Mouse (Mus musculus) stomach, postnatal 0 days (tissue): ENCODE measurements around the gene Zbtb42. TPM values are rescaled to one million over a fixed set of nuclear protein-coding genes. Genes with fewer than 3 reads are reported as not detected.

ENCODE experiments used
- ATAC-seq: fragments of 200-750 bp; cut with Nextera tagmentation; 2 replicates; pipeline ENCODE4 v1.8.0; 2017; ENCODE audit not compliant: low FRiP score, low TSS enrichment
- DNase-seq: peaks from one replicate; pipeline ENCODE4 v3.0.0-alpha.2; 2016; ENCODE audit warnings: low spot score
- H3K27ac ChIP-seq: fragments of 300-500 bp; sonication (generic); replicated peaks from 2 replicates; pipeline ENCODE4 v1.5.1; 2014; ENCODE audit warnings: mild to moderate bottlenecking, control low read depth
- H3K27me3 ChIP-seq: fragments of 300-500 bp; sonication (generic); 2 replicates; pipeline ENCODE4 v1.6.1; 2014; ENCODE audit warnings: low read length; ENCODE audit not compliant: control insufficient read depth, insufficient read depth
- H3K36me3 ChIP-seq: fragments of 300-500 bp; sonication (generic); 2 replicates; pipeline ENCODE4 v1.6.1; 2014; ENCODE audit warnings: low read length, mixed read lengths; ENCODE audit not compliant: control insufficient read depth, insufficient read depth
- H3K4me1 ChIP-seq: fragments of 300-500 bp; sonication (generic); replicated peaks from 2 replicates; pipeline ENCODE4 v1.6.1; 2014; ENCODE audit warnings: antibody characterized with exemption; ENCODE audit not compliant: control insufficient read depth, insufficient read depth
- H3K4me2 ChIP-seq: fragments of 300-500 bp; sonication (generic); replicated peaks from 2 replicates; pipeline ENCODE4 v1.6.1; 2014; ENCODE audit warnings: low read depth, mild to moderate bottlenecking, control low read depth, moderate library complexity
- H3K4me3 ChIP-seq: fragments of 300-500 bp; sonication (generic); 2 replicates; pipeline ENCODE4 v1.5.1; 2014; ENCODE audit warnings: low read depth, low read length, control low read depth
- H3K9ac ChIP-seq: fragments of 300-500 bp; sonication (generic); 2 replicates; pipeline ENCODE4 v1.6.1; 2014; ENCODE audit warnings: mild to moderate bottlenecking, low read length, control low read depth, mixed read lengths
- H3K9me3 ChIP-seq: fragments of 300-500 bp; sonication (generic); 2 replicates; pipeline ENCODE4 v1.6.1; 2016; ENCODE audit warnings: low read length; ENCODE audit not compliant: control insufficient read depth
- CTCF ChIP-seq: IDR thresholded peaks from 2 replicates; pipeline ENCODE4 v1.5.1; 2016; ENCODE audit warnings: antibody characterized with exemption, low read depth, mild to moderate bottlenecking, moderate library complexity
- EP300 ChIP-seq: optimal IDR thresholded peaks from 2 replicates; pipeline ENCODE3; 2016; ENCODE audit warnings: antibody characterized with exemption
- WGBS: fragments of 180-500 bp; shearing (Covaris S2); extraction: QIAGEN DNeasy Blood & Tissue Kit; methylation state at CpG from one replicate; pipeline ENCODE4 v1.1.7; 2014; 5-methylcytosine and 5-hydroxymethylcytosine counted together
- polyA plus RNA-seq: library from polyadenylated mRNA; unstranded; fragments of >200 nt; fragmentation: Nextera tagmentation; extraction: Ambion mirVana; gene quantifications from 2 replicates; pipeline ENCODE4 v1.2.1, GENCODE M21; 2015

Gene Zbtb42
- polyA plus RNA-seq, 1 experiment from 2014 or later = 12.1 TPM

DNA sequence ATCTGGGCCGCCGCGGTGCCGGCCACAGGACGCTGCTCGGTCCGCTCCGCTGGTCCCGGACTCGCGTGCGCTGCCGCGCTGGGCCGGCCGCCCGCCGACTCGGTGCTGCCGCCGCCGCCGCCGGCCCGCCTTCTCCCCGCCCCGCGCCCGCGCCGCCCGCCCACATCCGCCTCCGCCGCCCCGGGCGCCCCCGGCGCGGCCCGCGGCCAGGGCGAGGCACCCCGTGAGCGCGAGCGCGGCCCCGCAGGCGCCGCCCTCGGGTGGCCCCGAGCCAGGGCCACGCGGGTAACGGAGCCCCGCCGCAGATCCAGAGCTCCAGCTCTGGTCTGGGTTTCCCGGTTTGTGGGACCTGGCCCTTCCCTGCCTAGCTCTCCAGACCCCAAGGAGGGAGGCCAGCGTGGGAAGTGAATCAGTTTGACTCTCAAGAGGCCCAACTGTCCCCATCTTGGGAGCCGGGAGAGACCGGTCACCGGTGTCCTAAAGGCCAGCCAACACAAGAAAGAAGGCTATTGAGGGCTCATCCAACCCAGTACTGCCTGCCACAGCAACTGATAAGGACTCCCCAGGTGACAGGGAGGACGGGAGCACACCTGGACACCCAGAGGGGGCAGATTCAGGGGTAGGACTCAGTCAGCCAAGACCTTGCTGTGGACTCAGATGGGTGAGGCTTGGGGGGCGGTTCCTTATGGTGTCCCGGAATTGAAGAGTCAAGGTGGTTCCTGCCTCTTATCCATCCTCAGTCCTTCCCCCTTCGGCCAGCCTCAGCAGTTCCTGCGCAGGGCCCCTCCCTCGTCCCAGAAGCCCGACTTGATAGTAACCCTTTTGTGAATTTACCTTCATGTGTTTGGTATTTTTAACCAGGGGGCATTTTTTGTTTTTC, 4.3 kb upstream of the Zbtb42 start, which contains the start of gene Akt1:
Gene Akt1, minus strand, starts transcription at position 753 of the 880 bp plus-strand sequence.
- no peak for TF ChIP-seq EP300
- TF ChIP-seq CTCF = no peak
- Histone ChIP-seq H3K27ac (peak within 1 kb of the TSS; percentile 99), H3K36me3 (0 out of 2 replicates have a peak, but pooled peaks cover 8% of the 10 kb centered on the region), H3K27me3 (no peaks in the 10 kb centered on the region), H3K9ac (peak within 1 kb of the TSS; percentile 99), H3K4me2 (peak within 1 kb of the TSS; percentile 80), H3K9me3 (no peaks in the 10 kb centered on the region), H3K4me1 (peaks cover 18% of the 10 kb centered on the region), H3K4me3 (peak within 1 kb of the TSS; percentile 96)
- ATAC-seq (peak; percentile 14), DNase-seq (peak; percentile 77)
- under 1% methylated on average over 39 of the region's 70 CpGs for WGBS

GRCm38 (mm10) chr12:112675245-112676035, 3.2 kb upstream of the Zbtb42 start:
- no peak for TF ChIP-seq EP300
- TF ChIP-seq CTCF = peak; percentile 91
- Histone ChIP-seq H3K4me1 (peaks cover 18% of the 10 kb centered on the region), H3K4me2 (peak overlapping the region; percentile 80), H3K4me3 (peak overlapping the region; percentile 96), H3K36me3 (0 out of 2 replicates have a peak, but pooled peaks cover 3% of the 10 kb centered on the region), H3K27ac (peak overlapping the region; percentile 99), H3K9me3 (no peaks in the 10 kb centered on the region), H3K27me3 (no peaks in the 10 kb centered on the region), H3K9ac (peak overlapping the region; percentile 31; the same call in 1 of the 2 replicates)
- 16% methylated on average over 18 of the region's 18 CpGs for WGBS
- DNase-seq (peak; percentile 84), ATAC-seq (0 out of 2 replicates have a peak, but pooled peaks have one; percentile 14)

GRCm38 (mm10) chr12:112677076-112677475, 1.6 kb upstream of the Zbtb42 start:
- TF ChIP-seq CTCF (no peak), EP300 (no peak)
- peaks cover 10% of the 10 kb centered on the region for H3K4me1 ChIP-seq

DNA sequence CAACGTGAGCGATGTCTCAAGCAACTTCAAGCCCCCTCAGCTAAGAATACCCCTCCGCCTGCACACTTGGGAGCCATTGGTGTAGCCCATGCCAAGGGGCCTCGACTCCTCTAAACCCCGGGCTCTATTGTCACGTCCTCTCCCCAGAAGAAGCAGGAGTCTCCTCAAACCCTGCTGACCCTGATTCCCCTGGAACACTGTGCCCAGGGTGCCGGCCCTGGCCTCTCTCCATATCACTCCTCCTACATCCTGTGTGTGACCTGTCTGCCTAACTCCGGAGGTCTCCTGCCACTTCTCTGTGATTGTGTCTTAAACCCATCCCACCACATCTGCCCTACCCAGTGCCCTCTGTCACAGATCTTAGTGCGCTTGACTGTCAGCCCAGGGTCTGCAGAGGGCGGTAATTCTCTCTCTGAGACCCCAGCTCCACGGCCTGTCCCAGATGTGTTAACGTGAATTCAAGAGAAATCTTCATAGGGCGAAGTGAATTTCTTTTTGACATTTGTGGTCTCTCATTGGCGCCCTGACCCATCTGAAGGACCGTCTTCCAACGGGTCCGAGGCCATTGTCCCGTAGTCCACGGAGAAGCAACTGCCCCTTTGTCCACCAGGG, 579 bp upstream of the Zbtb42 start:
- Histone ChIP-seq H3K4me3 (peak overlapping the region; percentile 72), H3K27ac (peak overlapping the region; percentile 97), H3K4me2 (peak overlapping the region; percentile 95), H3K36me3 (peaks cover 4% of the 10 kb centered on the region; the same call in 1 of the 2 replicates), H3K9me3 (no peaks in the 10 kb centered on the region), H3K4me1 (peaks cover 4% of the 10 kb centered on the region; the same call in 1 of the 2 replicates), H3K27me3 (no peaks in the 10 kb centered on the region), H3K9ac (peak overlapping the region; percentile 87)
- no peak for DNase-seq
- 30% methylated on average over 19 of the region's 19 CpGs for WGBS
- TF ChIP-seq EP300 (no peak), CTCF (no peak; the same call in 1 of the 2 replicates)
- no peak for ATAC-seq

More at GRCm38 (mm10) chr12:112677076-112677475, 1.6 kb upstream of the Zbtb42 start:
- no peaks in the 10 kb centered on the region for H3K9me3 ChIP-seq
- DNase-seq (no peak), ATAC-seq (no peak)
- no peak overlapping the region for H3K9ac ChIP-seq
- WGBS = 35% methylated on average over 5 of the region's 5 CpGs
- peaks cover 4% of the 10 kb centered on the region; the same call in 1 of the 2 replicates for H3K36me3 ChIP-seq
- H3K27me3 ChIP-seq = no peaks in the 10 kb centered on the region
- no peak overlapping the region for H3K4me2 ChIP-seq
- no peak overlapping the region for H3K4me3 ChIP-seq
- no peak overlapping the region for H3K27ac ChIP-seq
